Mouse (Mus musculus): ENCODE results near the gene Eva1a. TPM values are rescaled to one million over a fixed set of nuclear protein-coding genes. Genes with fewer than 3 reads are reported as not detected.
A peak's percentile ranks its signal among the peaks of the same experiment; 100 is the strongest.

Gene Eva1a
- polyA plus RNA-seq, 1 experiment from 2014 or later: 60.8 TPM

- Histone ChIP-seq H3K4me1 (replicated peaks; ENCODE audit: insufficient read depth, low read length) (0 out of 2 replicates have a peak, but pooled peaks cover 6% of the 10 kb centered on the region), H3K4me2 (ENCODE audit: low read length) (no peak overlapping the region), H3K4me3 (replicated peaks; ENCODE audit: low read depth, low read length) (no peak overlapping the region), H3K27ac (no peak overlapping the region), H3K9ac (ENCODE audit: low read depth, low read length) (no peak overlapping the region), H3K27me3 (ENCODE audit: insufficient read depth, low read length) (no peaks in the 10 kb centered on the region), H3K36me3 (ENCODE audit: insufficient read depth, low read length) (no peaks in the 10 kb centered on the region), H3K9me3 (replicated peaks; ENCODE audit: low read length) (no peaks in the 10 kb centered on the region)
- TF ChIP-seq CTCF (IDR thresholded peaks at IDR 0.05; ENCODE audit: low read depth): peak; percentile 60
- DNase-seq (ENCODE audit: low spot score) (no peak), ATAC-seq (replicated peaks; ENCODE audit: low FRiP score, low read depth) (no peak)
- WGBS: 74% methylated on average over 7 of the region's 7 CpGs
Observed at GRCm38 (mm10) chr6:82054854-82055253, 14.0 kb downstream of the Eva1a start.

GRCm38 (mm10) chr6:82059896-82060295 is 19.1 kb downstream of the Eva1a start:
- ATAC-seq (replicated peaks; ENCODE audit: low FRiP score, low read depth) (no peak), DNase-seq (ENCODE audit: low spot score) (no peak)
- no peaks in the 10 kb centered on the region for H3K27me3 ChIP-seq (ENCODE audit: insufficient read depth, low read length)
- no peak overlapping the region for H3K4me3 ChIP-seq (replicated peaks; ENCODE audit: low read depth, low read length)
- WGBS: 55% methylated on average over 7 of the region's 7 CpGs
- H3K9me3 ChIP-seq (replicated peaks; ENCODE audit: low read length): no peaks in the 10 kb centered on the region
- no peak overlapping the region for H3K27ac ChIP-seq
- H3K36me3 ChIP-seq (ENCODE audit: insufficient read depth, low read length): 0 out of 2 replicates have a peak, but pooled peaks cover 3% of the 10 kb centered on the region
- H3K4me2 ChIP-seq (ENCODE audit: low read length): no peak overlapping the region
- H3K9ac ChIP-seq (ENCODE audit: low read depth, low read length): no peak overlapping the region
- no peaks in the 10 kb centered on the region for H3K4me1 ChIP-seq (replicated peaks; ENCODE audit: insufficient read depth, low read length)
- TF ChIP-seq CTCF (IDR thresholded peaks at IDR 0.05; ENCODE audit: low read depth): no peak

GRCm38 (mm10) chr6:82065230-82065629 is 24.4 kb downstream of the Eva1a start:
- no peak overlapping the region for H3K4me2 ChIP-seq (ENCODE audit: low read length)
- DNase-seq (ENCODE audit: low spot score): no peak
- no peak overlapping the region for H3K9ac ChIP-seq (ENCODE audit: low read depth, low read length)
- no peaks in the 10 kb centered on the region for H3K9me3 ChIP-seq (replicated peaks; ENCODE audit: low read length)
- H3K27me3 ChIP-seq (ENCODE audit: insufficient read depth, low read length): no peaks in the 10 kb centered on the region
- WGBS: 78% methylated on average over 5 of the region's 5 CpGs
- peak; percentile 52; the same call in 1 of the 2 replicates for ATAC-seq (replicated peaks; ENCODE audit: low FRiP score, low read depth)
- 0 out of 2 replicates have a peak, but pooled peaks cover 3% of the 10 kb centered on the region for H3K36me3 ChIP-seq (ENCODE audit: insufficient read depth, low read length)
- H3K4me1 ChIP-seq (replicated peaks; ENCODE audit: insufficient read depth, low read length): no peaks in the 10 kb centered on the region
- no peak for TF ChIP-seq CTCF (IDR thresholded peaks at IDR 0.05; ENCODE audit: low read depth)
- H3K4me3 ChIP-seq (replicated peaks; ENCODE audit: low read depth, low read length): no peak overlapping the region
- H3K27ac ChIP-seq: no peak overlapping the region; the same call in 1 of the 2 replicates

- Histone ChIP-seq H3K36me3 (ENCODE audit: insufficient read depth, low read length) (0 out of 2 replicates have a peak, but pooled peaks cover 6% of the 10 kb centered on the region), H3K9me3 (replicated peaks; ENCODE audit: low read length) (no peaks in the 10 kb centered on the region), H3K27me3 (ENCODE audit: insufficient read depth, low read length) (no peaks in the 10 kb centered on the region), H3K4me2 (ENCODE audit: low read length) (no peak overlapping the region), H3K27ac (no peak overlapping the region), H3K4me1 (replicated peaks; ENCODE audit: insufficient read depth, low read length) (no peaks in the 10 kb centered on the region), H3K9ac (ENCODE audit: low read depth, low read length) (no peak overlapping the region), H3K4me3 (replicated peaks; ENCODE audit: low read depth, low read length) (no peak overlapping the region)
- 80% methylated on average over 8 of the region's 8 CpGs for WGBS
- no peak for ATAC-seq (replicated peaks; ENCODE audit: low FRiP score, low read depth)
- TF ChIP-seq CTCF (IDR thresholded peaks at IDR 0.05; ENCODE audit: low read depth): no peak
- peak; percentile 43 for DNase-seq (ENCODE audit: low spot score)
Observed at GRCm38 (mm10) chr6:82066515-82067081, 25.8 kb downstream of the Eva1a start.

- no peaks in the 10 kb centered on the region for H3K27me3 ChIP-seq (ENCODE audit: insufficient read depth, low read length)
- DNase-seq (ENCODE audit: low spot score) (no peak), ATAC-seq (replicated peaks; ENCODE audit: low FRiP score, low read depth) (no peak)
- H3K4me1 ChIP-seq (replicated peaks; ENCODE audit: insufficient read depth, low read length): no peaks in the 10 kb centered on the region
- no peak overlapping the region for H3K9ac ChIP-seq (ENCODE audit: low read depth, low read length)
- H3K4me3 ChIP-seq (replicated peaks; ENCODE audit: low read depth, low read length): no peak overlapping the region
- H3K36me3 ChIP-seq (ENCODE audit: insufficient read depth, low read length): 0 out of 2 replicates have a peak, but pooled peaks cover 3% of the 10 kb centered on the region
- no peak overlapping the region for H3K4me2 ChIP-seq (ENCODE audit: low read length)
- no peaks in the 10 kb centered on the region for H3K9me3 ChIP-seq (replicated peaks; ENCODE audit: low read length)
- WGBS: 78% methylated on average over 6 of the region's 6 CpGs
- no peak overlapping the region for H3K27ac ChIP-seq
- TF ChIP-seq CTCF (IDR thresholded peaks at IDR 0.05; ENCODE audit: low read depth): no peak
Observed at GRCm38 (mm10) chr6:82070459-82070858, 29.6 kb downstream of the Eva1a start.

GRCm38 (mm10) chr6:82073011-82073410 is 32.2 kb downstream of the Eva1a start:
- H3K9me3 ChIP-seq (replicated peaks; ENCODE audit: low read length): no peaks in the 10 kb centered on the region
- H3K4me3 ChIP-seq (replicated peaks; ENCODE audit: low read depth, low read length): no peak overlapping the region
- H3K36me3 ChIP-seq (ENCODE audit: insufficient read depth, low read length): 0 out of 2 replicates have a peak, but pooled peaks cover 8% of the 10 kb centered on the region
- H3K4me1 ChIP-seq (replicated peaks; ENCODE audit: insufficient read depth, low read length): no peaks in the 10 kb centered on the region
- 100% methylated on average over 2 of the region's 2 CpGs for WGBS
- DNase-seq (ENCODE audit: low spot score) (no peak), ATAC-seq (replicated peaks; ENCODE audit: low FRiP score, low read depth) (peak; percentile 87)
- 0 out of 2 replicates have a peak overlapping the region, but pooled peaks have one; percentile 21 for H3K27ac ChIP-seq
- no peak overlapping the region for H3K4me2 ChIP-seq (ENCODE audit: low read length)
- H3K27me3 ChIP-seq (ENCODE audit: insufficient read depth, low read length): no peaks in the 10 kb centered on the region
- H3K9ac ChIP-seq (ENCODE audit: low read depth, low read length): no peak overlapping the region
- TF ChIP-seq CTCF (IDR thresholded peaks at IDR 0.05; ENCODE audit: low read depth): no peak

Measured in kidney, postnatal 0 days (tissue).